In the genomic region with DNA sequence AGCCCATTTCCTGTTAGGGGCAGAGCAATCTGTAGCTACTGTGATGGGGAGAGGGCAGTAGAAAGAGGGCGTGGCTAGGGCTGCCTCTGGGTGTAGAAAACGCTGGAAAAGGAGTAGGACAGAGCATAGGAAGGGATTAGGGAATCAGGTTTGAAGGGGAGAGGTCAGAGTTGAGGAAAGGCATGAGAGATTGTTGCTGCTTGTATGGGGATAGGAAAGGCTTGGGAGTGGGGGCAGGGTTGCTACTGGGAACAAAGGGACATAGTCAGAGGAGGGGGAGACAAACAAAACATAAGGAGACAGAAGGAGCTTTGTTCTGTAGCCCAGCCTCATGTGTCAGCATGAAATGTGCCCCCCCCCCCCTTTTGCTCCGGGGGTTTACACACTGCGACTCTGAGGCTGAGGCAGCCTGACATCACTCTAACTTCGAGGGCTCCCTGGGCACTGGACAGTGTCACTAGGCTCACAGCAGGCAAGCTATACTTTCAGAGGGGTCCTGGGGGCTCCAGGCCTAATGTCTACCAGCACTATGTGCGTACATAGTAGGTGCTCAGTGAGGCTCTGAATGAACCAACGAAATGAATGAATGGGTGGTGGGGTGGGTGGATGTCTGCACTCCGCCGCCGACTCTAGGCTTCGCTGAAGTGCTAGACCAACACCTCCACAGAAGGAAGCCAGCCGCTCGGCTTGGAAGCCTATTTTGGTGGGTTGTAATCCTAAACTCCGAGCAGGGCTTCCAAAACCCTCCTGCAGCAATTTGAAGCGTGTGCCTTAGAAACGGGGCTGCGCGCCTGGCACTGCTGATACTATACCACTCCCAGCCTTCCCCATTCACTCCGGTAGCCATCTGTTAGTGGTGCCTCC, we compare ENCODE assay signal across 8 mouse cellular contexts. TPM values are rescaled to one million over a fixed set of nuclear protein-coding genes. Genes with fewer than 3 reads are reported as not detected.
DNase-seq lines count a peak whose midpoint lies in the region; ATAC-seq and TF ChIP-seq lines count a peak whose summit lies in the region.

No protein-coding gene starts in this region.

- H3K9me3 ChIP-seq in intestine, embryonic 14.5 days (ENCODE audit: control insufficient read depth, low read length) = no peaks in the 10 kb centered on the region
- H3K9me3 ChIP-seq in intestine, postnatal 0 days (ENCODE audit: control insufficient read depth) = no peaks in the 10 kb centered on the region
- no peaks in the 10 kb centered on the region for H3K9me3 ChIP-seq in hindbrain, embryonic 14.5 days (ENCODE audit: control insufficient read depth, low read length)
- H3K9me3 ChIP-seq in neural tube, embryonic 11.5 days (ENCODE audit: control insufficient read depth, low read length) = no peaks in the 10 kb centered on the region

- no peak overlapping the region for H3K27ac ChIP-seq in intestine, embryonic 14.5 days (ENCODE audit: low read depth)
- no peak overlapping the region for H3K27ac ChIP-seq in intestine, postnatal 0 days (ENCODE audit: low read depth, low read length)
- H3K27ac ChIP-seq in hindbrain, embryonic 14.5 days = 0 out of 2 replicates have a peak overlapping the region, but pooled peaks have one; percentile 16
- peak overlapping the region; percentile 67; the same call in 1 of the 2 replicates for H3K27ac ChIP-seq in neural tube, embryonic 11.5 days (ENCODE audit: low read depth, low read length)

- H3K4me1 ChIP-seq in intestine, embryonic 14.5 days (replicated peaks; ENCODE audit: control insufficient read depth, insufficient read depth, low read length) = peaks cover 13% of the 10 kb centered on the region
- no peaks in the 10 kb centered on the region for H3K4me1 ChIP-seq in intestine, postnatal 0 days (replicated peaks; ENCODE audit: control insufficient read depth, insufficient read depth, low read length)
- peaks cover 48% of the 10 kb centered on the region for H3K4me1 ChIP-seq in hindbrain, embryonic 14.5 days (replicated peaks; ENCODE audit: control insufficient read depth, insufficient read depth, low read length)
- H3K4me1 ChIP-seq in neural tube, embryonic 11.5 days (ENCODE audit: control insufficient read depth, insufficient read depth, low read length) = peaks cover 20% of the 10 kb centered on the region

- no peaks in the 10 kb centered on the region for H3K36me3 ChIP-seq in intestine, embryonic 14.5 days (ENCODE audit: control insufficient read depth, insufficient read depth, low read length)
- H3K36me3 ChIP-seq in intestine, postnatal 0 days (ENCODE audit: control insufficient read depth, insufficient read depth) = no peaks in the 10 kb centered on the region
- no peaks in the 10 kb centered on the region for H3K36me3 ChIP-seq in hindbrain, embryonic 14.5 days (replicated peaks; ENCODE audit: control insufficient read depth, insufficient read depth)
- no peaks in the 10 kb centered on the region for H3K36me3 ChIP-seq in neural tube, embryonic 11.5 days (ENCODE audit: control insufficient read depth, insufficient read depth, low read length)

- DNase-seq in intestine, embryonic 14.5 days (ENCODE audit: low spot score) = no peak
- DNase-seq in embryo, embryonic 10.5 days (ENCODE audit: low spot score) = peak; percentile 79
- no peak for DNase-seq in hindbrain, embryonic 14.5 days (ENCODE audit: low spot score)
- DNase-seq in neural tube, embryonic 11.5 days (ENCODE audit: low spot score) = peak; percentile 79
- no peak for DNase-seq in thymus, postnatal 25 days
- DNase-seq in adrenal gland, postnatal 25 days = no peak

- H3K27me3 ChIP-seq in intestine, embryonic 14.5 days (replicated peaks; ENCODE audit: control insufficient read depth, insufficient read depth, low read length) = no peaks in the 10 kb centered on the region
- H3K27me3 ChIP-seq in intestine, postnatal 0 days (replicated peaks; ENCODE audit: control insufficient read depth, insufficient read depth, low read length) = no peaks in the 10 kb centered on the region
- H3K27me3 ChIP-seq in hindbrain, embryonic 14.5 days (ENCODE audit: control insufficient read depth, insufficient read depth, low read length) = no peaks in the 10 kb centered on the region
- H3K27me3 ChIP-seq in neural tube, embryonic 11.5 days (ENCODE audit: control insufficient read depth, insufficient read depth, low read length) = no peaks in the 10 kb centered on the region

- no peak for TF ChIP-seq CTCF in intestine, postnatal 0 days (IDR thresholded peaks at IDR 0.05; ENCODE audit: low read depth)

- H3K9ac ChIP-seq in intestine, embryonic 14.5 days (ENCODE audit: low read length) = no peak overlapping the region
- H3K9ac ChIP-seq in intestine, postnatal 0 days (ENCODE audit: low read depth, low read length) = no peak overlapping the region
- peak overlapping the region; percentile 4; the same call in 1 of the 2 replicates for H3K9ac ChIP-seq in hindbrain, embryonic 14.5 days
- H3K9ac ChIP-seq in neural tube, embryonic 11.5 days (ENCODE audit: low read length) = peak overlapping the region; percentile 15; the same call in 1 of the 2 replicates

- WGBS in intestine, embryonic 14.5 days = 49% methylated on average over 19 of the region's 19 CpGs
- WGBS in intestine, postnatal 0 days = 54% methylated on average over 19 of the region's 19 CpGs
- 37% methylated on average over 19 of the region's 19 CpGs for WGBS in hindbrain, embryonic 14.5 days
- WGBS in neural tube, embryonic 11.5 days = 37% methylated on average over 19 of the region's 19 CpGs

- H3K4me2 ChIP-seq in intestine, embryonic 14.5 days (ENCODE audit: low read length) = no peak overlapping the region
- no peak overlapping the region for H3K4me2 ChIP-seq in intestine, postnatal 0 days (replicated peaks; ENCODE audit: low read depth)
- peak overlapping the region; percentile 29 for H3K4me2 ChIP-seq in hindbrain, embryonic 14.5 days (replicated peaks)
- no peak overlapping the region for H3K4me2 ChIP-seq in neural tube, embryonic 11.5 days (ENCODE audit: low read depth)

- ATAC-seq in intestine, embryonic 14.5 days (replicated peaks; ENCODE audit: low FRiP score, low TSS enrichment, low read depth) = peak; percentile 63
- ATAC-seq in intestine, postnatal 0 days = no peak
- peak; percentile 67; the same call in 1 of the 2 replicates for ATAC-seq in hindbrain, embryonic 14.5 days (ENCODE audit: low FRiP score)
- ATAC-seq in neural tube, embryonic 11.5 days (ENCODE audit: insufficient read depth, low FRiP score, low TSS enrichment) = peak; percentile 81
- ATAC-seq in monocyte, adult 5-6 weeks (replicated peaks; ENCODE audit: insufficient number of reproducible peaks, low FRiP score, low TSS enrichment, poor library complexity, severe bottlenecking) = no peak

- no peak overlapping the region for H3K4me3 ChIP-seq in intestine, embryonic 14.5 days (ENCODE audit: low read depth, low read length)
- H3K4me3 ChIP-seq in intestine, postnatal 0 days (ENCODE audit: low read depth, low read length) = no peak overlapping the region
- H3K4me3 ChIP-seq in hindbrain, embryonic 14.5 days (replicated peaks; ENCODE audit: low read length) = no peak overlapping the region
- H3K4me3 ChIP-seq in neural tube, embryonic 11.5 days (ENCODE audit: low read depth, low read length) = no peak overlapping the region

RNA-seq across cellular contexts. Expression of a gene that starts 9.9 kb away (rescaled TPM):
- 3.6 and 3.9 TPM in 2 replicates for polyA plus RNA-seq in intestine, embryonic 14.5 days (2014; fragmentation: Nextera tagmentation; extraction: Ambion mirVana)
- polyA plus RNA-seq in intestine, postnatal 0 days (2015; fragmentation: Nextera tagmentation; extraction: Ambion mirVana) = 1.8 and 2.0 TPM in 2 replicates
- polyA plus RNA-seq in hindbrain, embryonic 14.5 days (2014; fragmentation: Nextera tagmentation; extraction: Ambion mirVana) = 7.9 and 9.0 TPM in 2 replicates
- 1.9 and 2.3 TPM in 2 replicates for polyA plus RNA-seq in neural tube, embryonic 11.5 days (2014; fragmentation: Nextera tagmentation; extraction: Ambion mirVana)
- total RNA-seq in adrenal gland, postnatal 25 days (2021) = 4.6 and 7.2 TPM in 2 replicates
- 0.10 TPM in 1 of 3 replicates, not detected in the others for total RNA-seq in monocyte, adult 5-6 weeks (2017)

Comparison
In these comparisons a context has a peak if more than half of its experiments do, and no peak if none do; other contexts are left out.
1. ATAC-seq: peak in intestine, embryonic 14.5 days (single experiment), hindbrain, embryonic 14.5 days (single experiment) and neural tube, embryonic 11.5 days (single experiment); none in intestine, postnatal 0 days (single experiment) and monocyte, adult 5-6 weeks (single experiment).
2. DNase-seq: peak in embryo, embryonic 10.5 days (single experiment) and neural tube, embryonic 11.5 days (single experiment); none in intestine, embryonic 14.5 days (single experiment), hindbrain, embryonic 14.5 days (single experiment), thymus, postnatal 25 days (single experiment) and adrenal gland, postnatal 25 days (single experiment).
3. H3K27ac ChIP-seq: peak in hindbrain, embryonic 14.5 days (single experiment) and neural tube, embryonic 11.5 days (single experiment); none in intestine, embryonic 14.5 days (single experiment) and intestine, postnatal 0 days (single experiment).
4. H3K9ac ChIP-seq: peak in hindbrain, embryonic 14.5 days (single experiment) and neural tube, embryonic 11.5 days (single experiment); none in intestine, embryonic 14.5 days (single experiment) and intestine, postnatal 0 days (single experiment).